Mouse (Mus musculus) kidney, postnatal 14 days (tissue): ENCODE data around the gene Gm49342.
"Not testable (repeated sequence)": the region's sequence is repeated elsewhere in the genome, so short reads cannot be mapped to it uniquely, and the experiment has no call there.

Experiments
- DNase-seq: peaks from one replicate; pipeline ENCODE4 v3.0.0; 2022; ENCODE audit warnings: mixed read lengths

The Gm49342 gene

GRCm38 (mm10) chr14:50938119-50938908 lies 6.0 kb upstream of the Gm49342 start:
- DNase-seq: no peak

GRCm38 (mm10) chr14:50938940-50939339 lies 5.4 kb upstream of the Gm49342 start:
- no peak for DNase-seq

GRCm38 (mm10) chr14:50944668-50945033 lies 334 bp downstream of the Gm49342 start:
- DNase-seq: not testable (repeated sequence)

GRCm38 (mm10) chr14:50945081-50945480 lies 764 bp downstream of the Gm49342 start:
- DNase-seq: not testable (repeated sequence)

GRCm38 (mm10) chr14:50945526-50945925 lies 1.2 kb downstream of the Gm49342 start:
- DNase-seq: not testable (repeated sequence)

GRCm38 (mm10) chr14:50955487-50955886 lies 11.2 kb downstream of the Gm49342 start:
- DNase-seq: no peak

- DNase-seq: peak; percentile 60
Observed at GRCm38 (mm10) chr14:50955942-50956508, 11.7 kb downstream of the Gm49342 start, which contains the start of gene Pnp2. Gene Pnp2, plus strand, starts transcription at chr14:50955992.

- DNase-seq: not testable (repeated sequence)
Observed at GRCm38 (mm10) chr14:50956724-50957123, 12.4 kb downstream of the Gm49342 start.

- DNase-seq: not testable (repeated sequence)
Observed at GRCm38 (mm10) chr14:50957146-50957545, 12.8 kb downstream of the Gm49342 start.

- not testable (repeated sequence) for DNase-seq
Observed at GRCm38 (mm10) chr14:50958289-50958995, 14.1 kb downstream of the Gm49342 start.

GRCm38 (mm10) chr14:50968216-50968980 lies 24.1 kb downstream of the Gm49342 start:
- no peak for DNase-seq

- DNase-seq: no peak
Observed at GRCm38 (mm10) chr14:50969041-50969440, 24.7 kb downstream of the Gm49342 start.

GRCm38 (mm10) chr14:50969558-50970544 lies 25.5 kb downstream of the Gm49342 start:
- no peak for DNase-seq

GRCm38 (mm10) chr14:50970822-50971221 lies 26.5 kb downstream of the Gm49342 start:
- DNase-seq: no peak

GRCm38 (mm10) chr14:50973054-50973453 lies 28.7 kb downstream of the Gm49342 start:
- not testable (repeated sequence) for DNase-seq

- no peak for DNase-seq
Observed at GRCm38 (mm10) chr14:50973700-50974099, 29.4 kb downstream of the Gm49342 start.

- no peak for DNase-seq
Observed at GRCm38 (mm10) chr14:50975001-50975400, 30.7 kb downstream of the Gm49342 start.

GRCm38 (mm10) chr14:50976674-50977073 lies 32.4 kb downstream of the Gm49342 start:
- DNase-seq: peak; percentile 40

GRCm38 (mm10) chr14:50978451-50978850 lies 34.1 kb downstream of the Gm49342 start:
- not testable (repeated sequence) for DNase-seq

GRCm38 (mm10) chr14:50979631-50980030 lies 35.3 kb downstream of the Gm49342 start:
- DNase-seq: no peak

- no peak for DNase-seq
Observed at GRCm38 (mm10) chr14:50981207-50981606, 36.9 kb downstream of the Gm49342 start.

- no peak for DNase-seq
Observed at GRCm38 (mm10) chr14:50981837-50982236, 37.5 kb downstream of the Gm49342 start.
